Mouse (Mus musculus) lung, postnatal 36 days (tissue): ENCODE data around the gene Commd7.
"Not testable (repeated sequence)": the region's sequence is repeated elsewhere in the genome, so short reads cannot be mapped to it uniquely, and the experiment has no call there.

ENCODE experiments used
- DNase-seq: peaks from one replicate; pipeline ENCODE4 v3.0.0; 2022; ENCODE audit warnings: mixed read lengths

Gene Commd7

DNA sequence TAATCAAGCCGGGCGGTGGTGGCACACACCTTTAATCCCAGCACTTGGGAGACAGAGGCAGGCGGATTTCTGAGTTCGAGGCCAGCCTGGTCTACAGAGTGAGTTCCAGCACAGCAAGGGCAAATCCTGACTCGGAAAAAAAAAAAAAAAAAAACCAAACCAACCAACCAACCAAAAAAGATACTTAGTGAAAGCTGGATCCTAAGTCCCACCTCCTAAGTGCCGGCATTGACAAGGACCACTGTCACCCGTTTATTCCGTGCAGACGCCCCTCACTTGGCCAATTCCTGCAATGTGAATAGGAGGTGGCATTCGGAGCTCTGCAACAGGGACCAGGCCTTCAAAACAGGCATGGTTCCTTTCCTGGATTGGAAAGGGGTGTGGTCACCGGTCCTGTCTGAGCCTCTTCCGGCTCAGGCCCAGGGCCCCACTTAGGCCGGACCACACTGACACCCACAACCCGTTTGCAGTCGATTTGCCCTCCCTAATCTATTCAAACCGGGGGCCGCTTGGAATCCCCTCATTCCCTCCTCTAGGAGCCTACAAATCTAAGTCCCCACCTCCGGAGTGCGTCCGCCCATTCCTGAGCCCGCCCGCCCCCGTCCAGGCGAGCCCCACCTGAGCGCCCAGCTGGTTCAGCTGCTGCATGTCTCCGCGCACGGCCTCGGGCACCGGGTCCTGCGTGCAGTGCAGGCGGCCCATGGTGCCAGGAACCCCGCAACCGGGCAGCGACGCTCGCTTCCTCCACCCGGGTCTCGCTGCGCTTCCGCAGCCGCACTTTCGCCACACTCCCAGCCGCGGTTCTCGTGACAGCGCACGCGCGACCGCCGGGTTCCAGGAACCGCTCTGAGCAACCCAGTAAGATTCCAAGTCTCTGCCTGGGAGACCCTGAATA lies at the start of gene Commd7:
TSS of gene Commd7 (minus strand) at position 806 of the 895 bp plus-strand sequence.
- DNase-seq: peak; percentile 90

DNA sequence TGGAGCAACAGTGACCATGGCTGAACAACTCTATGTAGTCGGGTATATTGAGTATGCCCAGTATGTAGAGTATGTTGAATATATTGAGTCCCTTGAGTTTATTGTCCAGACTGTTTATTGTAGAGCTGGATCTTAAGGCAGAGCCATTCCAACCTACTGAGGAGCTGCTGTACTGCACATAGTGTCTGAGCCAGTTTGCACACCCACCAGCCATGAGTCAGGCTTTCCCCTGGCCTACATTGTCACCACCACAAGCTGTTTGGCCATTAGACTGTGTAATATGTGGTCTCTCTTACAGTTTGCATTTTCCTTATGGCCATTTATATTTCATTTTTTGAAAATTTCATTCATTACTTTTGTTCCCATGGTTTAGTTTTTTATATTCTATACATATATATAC lies 47.4 kb upstream of the Commd7 start:
- DNase-seq: no peak

DNA sequence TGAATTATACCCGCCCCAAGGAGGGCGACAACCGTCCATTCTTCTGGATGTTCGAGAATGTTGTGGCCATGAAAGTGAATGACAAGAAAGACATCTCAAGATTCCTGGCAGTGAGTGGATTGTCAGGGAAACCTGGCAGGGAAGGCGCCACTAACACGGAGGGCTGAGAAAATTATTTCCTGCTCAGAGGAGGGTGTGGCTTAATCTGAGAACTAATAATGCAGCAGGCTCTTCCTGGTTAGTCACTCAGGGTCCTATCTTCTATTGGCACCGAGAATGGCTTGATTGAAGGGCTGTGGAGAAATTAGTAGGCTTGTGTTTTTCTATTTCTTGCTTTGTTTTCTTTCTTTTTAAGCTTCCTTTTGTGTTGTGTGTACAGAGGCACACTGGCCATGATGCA lies 45.0 kb upstream of the Commd7 start:
- no peak for DNase-seq

DNA sequence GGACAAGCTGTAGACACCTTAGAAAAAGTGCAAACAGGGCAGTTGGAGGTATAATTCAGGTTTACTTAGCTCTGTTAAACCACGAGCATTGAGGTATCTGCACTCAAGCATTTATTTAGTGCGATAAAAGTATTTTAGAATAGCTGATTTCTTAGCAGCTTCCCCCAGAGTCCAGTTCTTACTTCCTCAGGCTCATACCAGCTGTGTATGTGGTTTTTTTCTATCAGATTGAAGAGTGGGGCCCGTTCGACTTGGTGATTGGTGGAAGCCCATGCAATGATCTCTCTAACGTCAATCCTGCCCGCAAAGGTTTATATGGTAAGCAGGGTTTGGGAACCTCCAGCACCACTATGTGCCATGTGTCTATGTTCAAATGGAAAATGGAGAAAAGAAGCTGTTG lies 44.4 kb upstream of the Commd7 start:
- DNase-seq: no peak

DNA sequence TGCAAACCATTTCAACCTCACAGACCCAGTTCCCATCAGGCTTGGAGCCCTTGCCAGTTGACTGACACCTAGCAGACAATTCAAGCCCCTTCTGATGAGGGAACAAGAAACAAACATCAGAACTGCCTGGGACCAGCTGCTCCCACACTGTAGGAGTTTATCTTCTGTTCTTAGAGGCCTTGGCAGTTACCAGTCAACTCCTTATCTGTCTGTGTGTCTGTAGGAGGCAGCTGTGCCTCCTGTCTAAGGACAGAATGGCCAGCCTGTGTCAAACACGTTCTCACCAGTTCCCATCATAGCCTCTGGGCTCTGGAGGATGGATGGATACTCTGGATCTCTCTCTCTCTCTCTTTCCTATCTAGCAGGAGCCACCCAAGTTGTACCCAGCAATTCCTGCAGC lies 42.8 kb upstream of the Commd7 start:
- not testable (repeated sequence) for DNase-seq

DNA sequence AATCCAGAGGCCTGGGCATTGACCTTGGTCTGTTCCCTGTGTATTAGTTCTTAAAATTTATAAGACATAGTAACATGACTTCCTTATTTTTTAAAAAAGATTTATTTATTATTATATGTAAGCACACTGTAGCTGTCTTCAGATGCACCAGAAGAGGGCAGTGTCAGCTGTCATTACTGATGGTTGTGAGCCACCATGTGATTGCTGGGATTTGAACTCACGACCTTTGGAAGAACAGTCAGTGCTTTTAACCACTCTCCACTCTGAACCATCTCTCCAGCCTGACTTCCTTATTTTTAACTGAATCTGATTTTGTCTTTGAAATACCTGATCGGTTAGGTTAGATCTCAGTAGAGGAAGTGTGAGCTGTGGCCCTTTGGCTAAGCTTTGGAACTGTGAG lies 40.0 kb upstream of the Commd7 start:
- no peak for DNase-seq

DNA sequence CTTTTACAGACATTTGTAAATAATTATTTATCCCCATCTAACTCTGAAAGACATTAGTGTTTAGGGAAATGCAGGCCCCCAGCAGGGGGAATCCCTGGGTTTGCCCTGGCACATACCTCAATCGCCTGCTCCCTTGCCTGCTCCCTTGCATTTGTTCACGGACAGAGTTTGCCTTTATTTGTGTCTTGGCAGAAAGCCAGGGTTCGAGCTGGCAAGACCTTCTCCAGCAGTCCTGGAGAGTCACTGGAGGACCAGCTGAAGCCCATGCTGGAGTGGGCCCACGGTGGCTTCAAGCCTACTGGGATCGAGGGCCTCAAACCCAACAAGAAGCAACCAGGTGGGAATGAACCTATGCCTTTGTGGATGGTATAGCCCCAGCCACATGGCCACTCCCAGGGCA lies 37.5 kb upstream of the Commd7 start:
- no peak for DNase-seq

DNA sequence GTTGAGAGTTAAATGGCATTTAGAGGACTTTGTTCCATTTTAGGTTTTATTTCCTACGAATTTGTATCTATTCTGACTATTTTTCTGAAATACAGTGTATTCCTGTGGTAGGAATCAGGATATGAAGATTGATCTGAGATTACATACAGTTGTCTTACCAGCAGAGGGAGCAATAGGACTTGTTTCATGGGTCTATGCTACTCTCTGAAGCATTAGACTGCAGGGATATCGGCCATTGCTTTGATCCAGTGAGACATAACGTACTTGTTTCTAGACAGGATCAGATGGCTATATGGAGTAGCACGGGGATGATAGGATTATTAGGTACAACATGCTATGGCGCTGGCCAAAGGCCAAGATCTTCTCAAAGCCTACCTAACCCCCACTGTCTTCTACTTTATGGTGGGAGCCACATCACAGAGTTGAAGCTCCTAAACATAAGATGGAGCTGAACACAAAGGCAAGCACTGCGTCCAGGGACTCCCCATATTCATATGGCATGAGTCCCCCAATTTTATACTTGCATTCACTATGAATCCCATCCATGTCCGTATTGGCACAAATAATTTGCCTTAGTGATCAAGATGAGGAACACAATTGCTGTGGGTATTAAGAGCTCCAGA lies 36.3 kb upstream of the Commd7 start:
- peak; percentile 75 for DNase-seq

DNA sequence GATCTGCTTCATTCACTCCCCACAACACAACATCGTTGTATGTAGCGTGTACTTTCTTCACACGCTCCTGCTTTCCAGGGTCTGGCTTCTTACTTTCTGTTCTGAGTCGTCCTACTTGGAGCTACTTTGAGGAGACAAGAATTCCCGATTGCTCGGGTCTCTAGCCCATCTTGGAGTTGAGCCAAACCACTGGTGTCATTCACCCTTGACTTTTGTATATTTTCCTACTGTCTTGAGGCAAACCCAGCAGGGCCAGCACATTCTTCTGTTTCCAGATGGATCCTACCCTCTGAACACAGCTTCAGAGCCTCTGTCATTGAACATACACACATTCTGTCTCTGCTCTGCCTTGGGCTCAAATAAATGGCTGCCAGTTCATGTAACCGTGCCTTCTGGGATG lies 32.8 kb upstream of the Commd7 start:
- no peak for DNase-seq

DNA sequence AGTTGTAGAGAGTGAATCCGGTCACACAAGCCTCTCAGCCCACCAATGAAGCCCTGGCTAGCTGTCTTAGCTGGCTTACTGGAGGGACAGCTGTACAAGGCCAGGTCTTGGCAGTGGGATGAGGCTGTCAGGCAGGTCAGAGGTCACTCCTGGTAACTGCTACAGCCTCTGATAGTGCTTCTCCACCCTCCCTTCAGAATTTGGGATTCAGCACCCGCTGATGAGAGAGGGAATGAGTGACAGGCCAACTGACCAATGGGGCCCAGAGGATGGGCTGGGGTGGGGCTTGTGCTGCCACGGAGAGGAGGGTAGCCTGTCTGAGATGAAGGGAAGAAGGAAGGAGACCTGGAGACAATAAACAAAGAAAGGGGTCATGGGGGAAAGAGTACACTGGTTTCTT lies 28.0 kb upstream of the Commd7 start:
- DNase-seq: no peak

DNA sequence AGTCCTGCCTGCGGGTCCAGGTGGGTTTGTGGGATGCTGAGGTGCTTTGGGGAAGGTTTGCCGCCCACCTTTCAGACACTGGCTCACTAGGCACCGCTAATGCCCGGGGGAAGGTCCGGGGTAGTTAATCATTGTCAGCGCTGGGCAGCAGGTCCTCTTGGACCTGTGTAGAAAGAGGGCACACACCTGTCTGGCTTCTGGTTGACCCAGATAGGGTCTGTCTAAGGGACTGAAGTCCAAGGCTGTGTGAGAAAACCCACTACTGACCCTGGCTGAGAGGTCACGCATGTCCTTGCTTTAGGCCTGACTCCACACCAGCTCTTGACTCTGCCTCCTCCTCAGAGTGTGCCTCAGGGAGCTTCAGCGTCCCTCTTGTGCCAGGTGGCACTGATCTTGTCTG lies 25.1 kb upstream of the Commd7 start:
- DNase-seq: not testable (repeated sequence)

DNA sequence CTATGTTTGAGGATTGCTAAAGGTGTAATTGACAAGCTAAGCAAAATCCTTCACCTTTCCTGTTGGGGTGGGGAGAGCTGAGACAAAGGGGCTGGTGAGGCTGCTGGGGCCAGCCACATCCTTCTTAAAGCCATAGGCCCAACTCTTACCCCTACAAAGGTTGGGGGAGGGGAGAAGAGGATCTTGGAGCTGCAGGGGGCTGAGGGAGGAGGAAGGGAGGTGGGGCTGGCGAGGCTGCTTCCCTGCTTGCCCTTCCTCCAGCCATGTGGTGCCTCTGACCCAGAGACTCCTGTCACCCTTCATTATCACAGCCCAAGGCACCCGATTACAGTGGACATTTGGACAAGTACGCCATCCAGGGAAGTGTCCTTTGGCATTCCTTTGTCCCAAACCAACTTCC lies 19.1 kb upstream of the Commd7 start:
- no peak for DNase-seq

DNA sequence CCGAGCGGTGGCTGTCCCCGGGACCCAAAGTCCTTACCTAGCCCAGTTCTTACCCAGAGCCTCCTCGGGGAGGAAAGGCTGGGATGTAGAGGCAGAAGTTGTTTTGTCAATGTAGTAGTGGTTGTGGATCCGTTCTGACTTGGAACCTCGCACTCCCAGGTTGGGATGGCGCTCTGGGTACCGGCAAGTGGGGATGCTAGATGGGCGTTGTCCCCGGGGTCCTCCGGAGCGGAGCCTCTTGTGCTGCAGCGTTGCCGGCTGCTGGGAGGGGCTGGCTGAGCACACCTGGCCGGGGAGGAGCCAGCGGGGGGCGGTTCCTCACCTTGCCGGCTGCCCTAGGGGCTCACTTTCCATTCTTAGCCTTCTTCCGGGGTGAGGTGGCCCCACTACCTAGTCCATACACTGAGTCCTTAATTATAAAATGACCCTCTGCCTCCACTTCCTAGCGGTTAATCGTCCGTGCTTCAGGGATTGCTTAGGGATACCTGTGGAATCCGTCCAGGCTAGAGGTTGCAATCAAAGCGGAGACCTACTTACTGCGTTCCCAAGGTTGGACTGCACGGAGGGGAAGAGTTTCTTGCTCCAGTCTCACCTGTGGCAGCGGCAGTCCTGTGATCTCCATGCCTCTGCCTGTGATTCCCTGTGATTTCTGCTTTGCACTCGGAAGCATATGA lies 17.6 kb upstream of the Commd7 start:
- peak; percentile 44 for DNase-seq

DNA sequence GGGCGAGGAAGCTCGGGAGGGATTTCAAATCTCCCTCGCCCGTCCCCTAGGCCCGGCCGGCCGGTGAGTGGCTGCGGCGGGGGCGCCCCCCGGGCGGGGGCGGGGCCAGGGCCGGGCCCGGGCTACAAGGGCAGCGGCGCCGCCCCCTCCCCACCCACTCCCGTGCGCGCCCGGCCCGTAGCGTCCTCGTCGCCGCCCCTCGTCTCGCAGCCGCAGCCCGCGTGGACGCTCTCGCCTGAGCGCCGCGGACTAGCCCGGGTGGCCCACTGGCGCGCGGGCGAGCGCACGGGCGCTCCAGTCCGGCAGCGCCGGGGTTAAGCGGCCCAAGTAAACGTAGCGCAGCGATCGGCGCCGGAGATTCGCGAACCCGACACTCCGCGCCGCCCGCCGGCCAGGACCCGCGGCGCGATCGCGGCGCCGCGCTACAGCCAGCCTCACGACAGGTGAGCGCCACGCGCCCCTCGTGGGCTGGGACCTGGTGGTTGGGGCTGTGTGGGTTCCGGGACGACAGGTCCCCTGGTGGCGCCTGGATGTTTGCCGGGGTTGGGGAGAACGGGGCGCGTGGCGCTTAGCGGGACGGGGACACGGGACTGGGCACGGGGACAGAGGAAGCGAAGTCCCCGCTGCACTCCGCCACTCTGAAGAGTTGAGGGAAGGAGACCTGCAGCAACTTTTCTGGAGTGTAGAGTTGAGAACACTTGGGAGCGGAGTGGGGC lies 16.9 kb upstream of the Commd7 start, which contains the start of gene Dnmt3b:
TSS of gene Dnmt3b (plus strand) at position 153 of the 716 bp plus-strand sequence.
- peak; percentile 56 for DNase-seq

DNA sequence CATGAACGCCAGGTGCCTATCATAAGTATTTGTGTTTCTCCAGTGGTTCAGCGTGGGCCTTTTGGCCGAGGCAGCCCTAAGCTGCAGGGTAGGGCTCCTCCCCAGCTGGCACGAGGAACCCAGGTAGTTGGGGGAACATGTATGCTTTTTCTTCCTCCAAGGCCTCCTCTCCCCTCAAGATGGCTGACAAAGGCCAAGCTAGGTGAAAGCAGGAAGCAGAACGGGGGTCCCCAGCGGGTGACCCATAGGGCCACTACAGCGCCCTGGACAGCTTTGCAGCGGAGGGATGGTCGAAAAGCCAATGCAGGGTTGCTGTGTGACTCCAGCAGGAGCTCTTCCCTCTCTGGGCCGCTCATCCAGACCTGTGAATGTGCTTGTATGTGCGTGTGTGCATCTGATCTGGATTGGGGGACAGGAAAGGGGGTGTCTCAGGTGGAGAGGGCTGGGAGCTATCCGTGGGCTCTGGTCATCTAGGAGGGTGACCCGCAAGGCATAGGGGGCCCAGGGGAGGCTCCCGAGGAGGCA lies 16.3 kb upstream of the Commd7 start:
- no peak for DNase-seq

DNA sequence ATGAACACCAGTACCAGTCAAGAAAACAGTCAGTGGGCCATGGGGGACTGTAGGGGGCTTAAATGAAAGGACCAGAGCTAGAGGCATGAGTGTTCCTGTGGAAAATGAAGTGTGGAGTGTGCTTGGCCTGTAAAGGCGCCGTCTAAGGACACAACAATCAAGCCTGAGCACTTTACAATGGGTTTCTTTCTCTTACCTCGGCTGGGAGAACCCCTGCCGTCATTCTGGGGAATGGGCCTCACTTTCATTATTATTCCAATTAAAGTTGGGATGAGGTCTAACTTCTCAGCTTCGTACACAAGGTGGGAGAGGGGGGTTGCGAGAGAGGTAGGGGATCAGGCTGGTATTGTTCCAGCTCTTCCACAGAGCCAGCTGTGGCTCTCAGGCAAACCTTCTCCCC lies 10.4 kb upstream of the Commd7 start:
- DNase-seq: no peak

DNA sequence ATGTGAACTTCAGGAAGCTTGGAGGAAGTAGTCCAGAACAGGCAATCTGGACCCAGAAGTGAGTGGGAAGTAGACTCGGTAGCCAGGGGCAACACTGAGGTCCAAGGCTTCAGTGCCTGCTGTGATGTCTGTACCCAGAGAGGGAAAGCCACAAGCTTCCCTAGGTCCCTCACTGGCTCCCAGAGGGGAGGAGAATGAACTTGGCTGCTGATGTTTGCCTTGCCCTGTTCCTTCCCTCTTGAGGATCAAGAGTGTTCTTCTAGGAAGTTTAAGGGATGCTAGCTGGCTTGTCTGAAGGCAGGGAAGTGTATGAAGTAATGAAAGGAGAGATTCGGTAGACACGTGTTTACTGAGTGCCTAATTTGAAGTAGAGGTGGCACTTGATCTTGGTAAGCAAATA lies 9.9 kb upstream of the Commd7 start:
- DNase-seq: no peak

DNA sequence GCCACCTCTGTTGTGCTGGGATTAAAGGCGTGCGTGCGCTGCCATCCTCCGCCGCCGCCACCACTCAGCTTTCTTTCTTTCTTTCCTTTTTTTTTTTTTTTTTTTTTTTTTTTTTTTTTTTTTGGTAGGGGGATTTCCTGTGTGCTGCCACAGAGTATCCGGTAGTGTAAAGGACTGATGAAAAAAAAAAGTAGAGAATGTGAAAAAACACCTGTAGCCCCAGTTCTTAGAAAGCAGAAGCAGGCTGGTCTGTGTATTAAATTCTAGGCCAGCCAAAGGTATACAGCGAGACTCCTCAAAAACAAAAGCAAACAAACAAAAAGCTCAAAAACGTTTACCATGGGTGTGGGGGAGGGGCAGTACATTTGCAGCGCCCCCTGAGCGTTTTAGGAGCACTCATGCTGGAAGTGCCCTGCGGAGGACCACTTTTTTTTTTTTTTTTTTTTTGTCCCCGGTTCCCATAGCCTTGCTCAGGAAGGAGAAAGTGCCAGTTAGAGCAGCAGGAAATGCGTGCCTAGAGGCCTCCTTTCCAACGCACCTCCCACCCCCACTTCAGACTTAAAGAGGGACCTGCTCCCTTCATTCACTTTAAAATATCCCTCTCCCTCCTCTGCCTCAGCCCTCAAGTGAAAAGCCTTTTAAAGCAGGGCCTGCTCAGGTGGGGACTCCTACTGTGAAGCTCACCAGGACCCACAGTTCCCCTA lies 6.5 kb upstream of the Commd7 start:
- no peak for DNase-seq

DNA sequence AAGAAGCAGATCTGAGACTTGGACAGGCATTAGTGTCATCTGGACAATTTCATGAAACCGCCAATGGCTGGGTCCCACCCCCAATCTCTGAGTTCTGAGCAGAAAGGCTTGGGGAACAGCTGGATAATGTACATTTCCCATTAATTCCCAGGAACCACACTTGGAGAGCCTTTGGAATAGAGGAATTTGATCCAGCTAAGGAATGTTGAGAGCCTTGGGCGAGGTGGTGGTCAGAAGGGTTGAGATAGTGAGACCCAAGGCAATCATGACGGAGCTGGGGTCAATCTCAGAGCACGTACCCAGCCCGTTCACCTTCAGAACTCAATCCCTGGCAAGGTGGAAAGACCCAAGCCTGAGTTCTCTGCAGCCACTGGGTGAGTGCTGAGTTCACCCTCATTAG lies 678 bp upstream of the Commd7 start:
- DNase-seq: no peak

DNA sequence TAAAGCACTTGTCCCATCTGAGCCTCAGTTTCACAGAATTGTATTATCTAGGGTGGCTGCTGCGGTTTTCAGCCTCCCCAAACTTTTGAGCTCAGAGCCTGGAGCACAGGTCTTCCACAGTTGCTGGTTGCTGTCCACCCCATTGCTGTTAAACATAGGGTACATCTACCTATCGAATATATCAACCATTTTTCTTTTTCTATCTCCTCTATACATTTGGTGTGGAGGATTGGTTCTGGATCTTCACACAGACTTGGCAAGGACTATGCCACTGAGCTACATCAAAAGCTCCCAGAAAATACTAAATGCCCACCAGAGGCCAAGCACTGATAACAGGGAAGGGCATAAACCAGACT lies 268 bp upstream of the Commd7 start:
- DNase-seq: no peak

DNA sequence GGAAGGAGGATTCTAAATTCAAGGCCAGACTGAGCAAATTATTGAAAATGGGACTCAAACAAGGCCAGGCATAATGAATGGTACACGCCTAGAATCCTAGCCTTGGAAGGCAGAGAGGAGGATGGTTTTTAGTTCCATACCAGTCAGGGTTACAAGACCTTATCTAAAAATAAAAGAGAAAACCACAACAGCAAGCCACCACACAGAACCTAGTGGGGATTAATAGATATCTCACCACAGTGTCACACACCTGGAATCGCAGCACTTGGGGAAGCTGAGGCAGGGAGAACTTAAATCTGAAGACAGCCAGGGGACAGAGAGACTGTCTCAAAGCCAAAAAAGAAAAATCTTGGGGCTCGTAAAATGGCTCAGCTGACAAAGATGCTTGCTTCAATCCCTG lies 1.6 kb downstream of the Commd7 start:
- DNase-seq: no peak

DNA sequence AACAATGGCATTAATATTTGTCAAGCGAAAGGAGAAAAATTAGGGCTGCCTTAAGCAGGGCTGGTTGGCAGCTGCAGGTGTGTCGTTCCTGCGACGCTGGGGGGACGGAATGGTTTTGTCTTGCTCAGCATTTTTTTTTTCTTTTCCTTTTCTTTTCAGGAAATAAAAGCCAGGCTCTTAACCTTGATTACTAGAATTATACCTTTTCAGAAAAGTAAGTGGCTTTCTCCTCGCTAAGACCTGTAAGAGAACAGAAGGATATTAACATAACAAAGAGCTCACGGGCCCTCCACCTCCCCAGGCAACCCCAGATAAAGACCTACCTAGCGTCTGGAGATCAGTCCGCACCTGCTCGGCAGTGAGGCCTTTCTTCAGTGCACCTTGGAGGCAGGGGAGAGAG lies 10.1 kb downstream of the Commd7 start:
- no peak for DNase-seq
